Mouse (Mus musculus): Measurements from ENCODE around the gene Fgf13.

Gene Fgf13

DNA sequence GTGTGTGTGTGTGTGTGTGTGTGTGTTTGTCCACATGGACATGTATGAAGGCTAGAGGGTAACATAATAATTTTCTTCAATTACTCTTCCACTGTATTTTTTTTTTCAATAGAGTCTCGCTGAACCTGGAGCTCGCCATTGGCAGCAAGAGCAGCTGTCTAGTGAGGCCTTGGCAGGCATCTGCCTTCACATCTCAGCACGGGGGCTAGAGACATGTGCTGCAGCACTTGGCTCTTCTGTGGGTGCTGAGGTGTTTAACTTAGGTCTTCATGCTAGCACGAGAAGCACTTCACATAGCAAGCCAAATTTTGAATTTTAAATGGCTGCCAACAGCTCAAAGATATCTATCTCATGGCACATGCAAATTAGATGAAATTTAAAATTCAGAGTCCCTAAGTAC lies 380.9 kb downstream of the Fgf13 start:
- no peak for DNase-seq (ENCODE audit: low read depth)

DNA sequence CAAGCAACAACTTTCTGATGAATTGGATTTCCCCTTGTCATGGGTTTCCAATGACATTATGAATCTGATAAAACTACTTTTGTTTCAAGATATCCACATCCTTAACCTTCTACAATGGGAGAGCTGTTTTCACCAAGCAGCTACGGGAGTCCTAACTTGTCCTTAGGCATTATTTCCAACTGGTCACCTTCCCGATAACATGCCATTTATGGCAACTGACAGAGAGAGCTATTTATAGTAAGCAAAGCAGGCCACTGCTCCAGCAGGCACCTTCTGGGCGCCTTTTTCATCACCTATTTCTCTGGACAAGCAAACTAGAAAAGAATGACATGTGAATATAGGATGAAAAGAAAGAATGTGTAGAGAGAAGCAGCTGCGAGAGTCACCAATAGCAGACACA lies 385.5 kb downstream of the Fgf13 start:
- DNase-seq (ENCODE audit: low read depth) = no peak

DNA sequence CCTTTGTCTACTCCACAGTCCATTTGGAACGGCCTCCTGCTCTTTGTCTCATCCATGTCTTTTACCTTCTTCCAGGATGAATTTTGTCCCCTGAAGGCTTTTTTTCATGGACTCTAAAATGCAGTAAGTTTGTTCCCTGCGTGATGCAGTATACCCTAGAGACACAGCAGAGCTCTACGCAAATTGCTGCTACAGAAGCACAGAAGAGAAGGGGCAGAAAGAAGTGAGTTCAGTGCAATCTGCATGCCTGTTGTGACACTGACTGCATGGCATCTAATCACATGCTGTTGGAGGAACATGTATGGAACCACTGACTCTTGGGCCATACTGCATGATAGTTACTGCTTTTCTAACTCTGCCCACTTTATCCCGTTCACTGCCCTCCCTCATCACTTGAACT lies 388.2 kb downstream of the Fgf13 start:
- no peak for DNase-seq (ENCODE audit: low read depth)

DNA sequence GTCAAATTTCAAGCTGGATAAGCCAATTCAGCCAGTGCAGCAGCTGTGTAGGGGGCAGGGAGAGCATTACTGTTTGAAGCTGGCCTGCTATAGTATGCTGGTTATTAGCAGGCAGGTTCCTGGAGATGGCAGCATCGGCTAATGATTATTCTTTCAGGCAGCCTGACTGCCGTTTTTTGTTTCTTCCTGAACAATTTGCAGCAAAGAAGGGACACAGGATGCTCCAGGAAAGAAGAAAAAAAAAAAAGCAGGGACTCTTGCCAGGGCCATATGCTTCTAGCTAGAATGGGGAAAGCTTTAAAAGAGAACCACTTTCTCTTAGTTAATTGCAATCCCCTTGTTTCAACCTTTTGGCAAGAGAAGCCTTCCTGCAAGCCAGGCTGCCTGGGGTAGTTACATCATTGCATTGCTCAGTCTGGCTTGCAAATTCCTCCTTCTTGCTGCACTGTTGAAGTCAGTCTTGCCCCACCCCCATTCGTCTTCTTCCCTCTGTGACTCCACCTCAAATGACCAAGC lies 388.7 kb downstream of the Fgf13 start:
- DNase-seq (ENCODE audit: low read depth) = no peak

DNA sequence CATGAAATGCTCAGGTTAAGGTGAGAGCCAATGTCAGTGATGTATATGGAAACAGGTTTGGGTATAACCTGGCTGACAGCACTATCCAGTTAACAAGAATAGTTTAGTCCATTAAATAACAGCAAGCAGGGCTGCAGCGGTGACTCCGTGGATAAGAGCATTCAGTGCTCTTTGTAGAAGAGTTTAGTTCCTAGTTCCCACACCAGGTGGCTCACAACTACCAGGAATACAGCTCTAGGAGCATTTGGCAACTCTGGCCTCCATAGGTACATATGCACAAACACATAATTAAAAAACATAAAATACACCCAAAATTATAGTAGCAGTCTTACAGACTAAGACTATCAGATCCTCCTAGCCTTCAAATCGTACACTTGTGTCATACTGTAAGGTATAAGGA lies 390.2 kb downstream of the Fgf13 start:
- no peak for DNase-seq (ENCODE audit: low read depth)

DNA sequence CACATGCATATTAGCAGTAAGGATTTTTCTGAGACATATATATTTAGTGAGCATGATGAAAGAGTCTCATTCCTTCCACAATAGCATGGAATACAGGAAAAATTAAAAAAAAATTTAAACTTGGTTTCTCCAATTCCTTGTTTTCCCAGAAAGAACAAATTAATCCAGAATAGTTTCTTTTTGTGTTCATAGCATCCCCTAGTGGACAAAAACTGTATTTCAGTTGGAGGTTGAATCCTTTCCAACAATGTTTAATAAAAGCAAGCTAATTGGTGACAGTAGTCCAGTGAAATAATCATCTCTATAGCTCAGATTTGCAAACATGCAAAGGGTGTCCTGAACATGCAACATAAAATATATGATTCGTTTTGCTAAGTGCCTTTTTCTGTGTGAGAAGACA lies 395.7 kb downstream of the Fgf13 start:
- DNase-seq (ENCODE audit: low read depth) = no peak

DNA sequence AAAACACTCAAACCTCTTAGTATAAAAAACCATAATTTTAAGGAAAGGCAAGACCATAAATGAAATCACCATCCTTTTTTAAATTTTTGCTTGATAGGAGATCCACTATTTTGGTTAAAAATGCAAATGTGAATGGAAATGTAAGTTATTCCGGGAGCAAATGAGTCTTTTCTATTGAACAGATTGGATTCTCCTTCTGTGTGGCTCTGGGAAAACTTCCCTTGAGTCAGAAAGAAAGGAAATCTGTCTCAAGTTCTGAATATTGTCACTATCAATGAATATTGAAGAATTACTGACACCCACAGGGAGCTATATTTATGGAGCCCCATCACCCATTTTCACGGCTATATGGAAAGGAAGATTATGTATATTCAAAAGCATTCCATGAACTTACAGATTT lies 401.1 kb downstream of the Fgf13 start:
- DNase-seq (ENCODE audit: low read depth) = no peak

DNA sequence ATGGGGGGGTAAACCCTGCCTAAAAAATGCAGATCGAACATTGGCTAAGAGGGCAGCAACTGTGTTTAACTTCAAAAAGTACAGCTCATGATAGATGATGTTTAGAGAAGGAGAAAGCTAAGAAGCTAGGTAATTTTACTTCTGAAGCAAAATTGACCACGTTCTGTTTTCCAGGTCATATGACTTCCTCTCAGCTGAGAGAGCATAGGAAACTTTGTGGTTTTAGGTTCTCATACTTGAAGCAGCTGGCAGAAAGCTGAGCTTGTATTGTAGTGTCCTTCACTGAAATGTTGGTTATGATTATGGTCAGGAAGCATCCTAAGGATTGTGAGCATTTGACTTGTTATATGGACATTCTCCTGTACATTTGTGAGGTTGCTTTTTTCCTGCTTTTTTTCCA lies 425.9 kb downstream of the Fgf13 start:
- no peak for DNase-seq (ENCODE audit: low read depth)

DNA sequence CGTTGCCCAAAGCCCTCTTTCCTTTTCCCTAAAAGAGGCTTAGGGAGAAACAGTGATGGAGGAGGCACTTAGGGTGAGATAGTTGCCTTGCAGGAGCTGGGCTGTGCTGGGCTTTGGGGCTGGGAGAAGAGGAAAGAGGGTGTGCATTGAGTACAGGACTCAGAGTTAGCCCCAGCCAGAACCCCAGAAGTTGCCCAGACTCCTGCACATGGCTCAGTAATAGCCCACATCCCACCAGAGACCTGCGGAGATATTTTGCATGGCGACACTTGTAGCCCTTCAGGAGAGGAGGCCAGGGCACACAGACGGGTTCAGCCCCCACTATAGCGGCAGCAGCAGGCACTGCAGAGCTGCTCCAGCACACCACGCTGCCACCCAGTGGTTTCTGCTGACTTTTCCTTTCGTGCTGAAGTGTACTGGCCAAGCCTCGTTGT lies 432.9 kb downstream of the Fgf13 start:
- peak; percentile 18 for DNase-seq (ENCODE audit: low read depth)

DNA sequence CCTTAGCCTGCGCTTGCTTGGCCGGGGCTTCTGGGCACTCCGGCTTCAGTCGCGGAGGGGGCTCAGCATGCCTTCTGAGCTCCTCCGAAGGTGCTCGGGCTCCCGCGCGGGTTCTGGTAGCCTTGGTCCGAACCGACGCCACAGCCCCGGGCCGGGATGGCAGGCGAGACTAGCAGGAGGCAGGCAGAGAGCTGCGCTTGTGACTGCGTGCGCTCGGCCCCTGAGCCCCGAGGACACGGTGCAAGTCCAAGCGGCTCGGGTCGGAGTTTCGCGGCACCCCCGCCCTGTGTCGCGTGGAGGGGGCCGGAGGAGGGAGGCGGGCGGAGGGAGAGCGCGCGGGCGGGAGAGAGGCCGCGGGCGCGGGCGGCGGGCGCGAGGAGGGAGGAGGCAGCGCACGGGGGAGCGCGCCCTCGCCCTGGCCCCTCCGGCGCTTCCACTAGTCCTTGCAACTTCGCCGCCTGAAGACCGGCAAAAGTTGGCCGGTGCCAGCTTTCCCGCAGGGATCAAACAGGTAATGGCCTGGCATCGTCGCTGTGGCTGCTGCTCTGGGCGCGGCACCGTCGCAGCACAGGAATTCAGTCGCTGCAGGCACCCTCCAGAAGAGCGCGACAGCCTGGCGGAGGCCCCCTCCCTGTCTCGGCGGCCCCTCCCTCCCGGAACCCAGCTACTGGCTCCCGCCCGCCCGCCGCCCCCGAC lies 433.6 kb downstream of the Fgf13 start:
- DNase-seq (ENCODE audit: low read depth) = no peak

DNA sequence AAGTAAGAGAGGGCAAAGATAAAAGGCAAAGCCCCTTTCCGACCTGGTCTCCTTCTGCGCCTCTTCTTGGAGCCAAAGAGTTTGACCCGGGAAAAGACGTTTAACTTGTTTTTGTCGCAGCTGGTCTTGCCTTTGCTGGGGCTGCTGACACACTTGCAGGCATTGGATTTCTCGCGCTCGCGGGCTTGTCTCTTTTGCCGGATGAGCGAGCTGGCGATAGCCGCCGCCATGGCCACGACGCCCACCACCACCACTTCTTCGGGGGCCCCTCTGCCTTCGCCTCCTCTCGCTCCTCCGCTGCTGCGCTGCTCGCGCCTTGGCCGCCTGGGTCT lies 434.1 kb downstream of the Fgf13 start:
- no peak for DNase-seq (ENCODE audit: low read depth)

DNA sequence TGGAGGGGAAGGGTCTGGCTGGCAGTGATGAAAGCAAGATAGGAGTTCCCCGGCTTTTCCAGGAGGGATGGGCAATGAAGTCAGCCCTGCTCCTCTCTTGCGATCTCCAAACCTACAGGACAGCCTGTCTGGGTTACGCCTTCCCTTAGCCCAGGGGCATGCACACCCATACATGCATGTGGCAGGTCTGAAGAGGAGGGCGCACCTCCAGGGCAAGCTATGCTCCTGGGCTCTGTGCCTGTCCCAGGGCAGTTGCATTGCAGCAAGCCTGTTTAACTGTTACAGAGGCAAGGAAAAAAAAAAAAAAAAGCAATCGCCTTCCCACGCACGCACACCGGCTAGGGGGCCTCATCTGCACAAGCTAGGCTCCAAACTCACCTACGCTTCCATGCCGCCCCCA lies 434.5 kb downstream of the Fgf13 start:
- no peak for DNase-seq (ENCODE audit: low read depth)

DNA sequence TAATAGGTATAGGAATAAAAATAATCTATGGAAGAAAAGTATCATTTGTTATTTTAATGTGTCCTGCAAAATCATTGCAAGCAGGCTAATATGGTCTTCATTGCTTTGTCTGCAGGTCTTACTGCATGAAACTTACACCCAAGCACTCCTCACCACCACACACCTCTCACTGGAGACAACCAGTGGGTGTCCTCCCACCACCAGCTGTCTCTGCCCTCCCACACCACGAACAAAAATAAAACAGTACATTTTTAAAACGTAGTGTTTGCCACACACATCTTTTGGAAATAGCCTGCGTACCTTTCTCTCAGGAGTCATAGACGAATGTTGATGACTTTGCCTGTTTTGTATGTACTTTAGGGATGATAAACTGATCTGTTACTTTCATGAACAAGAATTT lies 441.2 kb downstream of the Fgf13 start:
- DNase-seq (ENCODE audit: low read depth) = no peak

DNA sequence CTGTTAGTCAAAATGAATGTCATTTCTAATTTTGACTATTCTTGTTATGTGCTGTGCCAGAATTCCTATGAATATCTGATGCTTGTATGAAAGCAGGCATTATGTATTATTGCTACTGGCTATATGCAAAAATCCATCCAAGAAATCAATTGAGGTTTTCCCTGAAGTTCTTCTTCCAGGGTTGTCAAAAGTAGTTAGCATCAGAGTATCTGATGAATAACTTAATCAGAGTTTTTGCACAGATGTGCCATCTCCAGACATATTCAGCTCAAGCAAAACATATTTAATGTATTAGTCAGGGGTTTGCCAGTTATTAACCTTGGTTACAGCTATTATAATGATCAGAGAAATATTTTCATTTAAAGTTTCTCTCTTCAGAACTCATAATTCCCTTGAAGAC lies 454.7 kb downstream of the Fgf13 start:
- DNase-seq (ENCODE audit: low read depth) = no peak

DNA sequence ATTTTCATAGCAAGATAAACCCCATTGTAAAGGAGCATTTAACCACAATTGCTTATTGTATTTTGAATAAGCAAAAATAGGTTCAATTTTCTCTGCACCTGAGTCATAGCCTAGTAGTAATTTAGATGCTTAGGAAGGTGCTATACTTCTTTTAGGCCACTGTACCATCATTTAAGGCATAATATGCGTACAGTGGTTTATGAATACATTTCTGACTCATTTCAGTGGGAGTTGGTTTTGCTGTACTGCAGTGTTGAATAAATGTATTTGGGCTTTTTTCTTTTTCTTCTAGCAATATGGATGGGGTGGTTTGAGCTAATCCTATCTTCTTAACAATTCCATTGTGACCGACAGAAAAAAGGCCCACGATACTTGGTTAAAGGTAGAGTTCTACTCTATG lies 481.9 kb downstream of the Fgf13 start:
- DNase-seq (ENCODE audit: low read depth) = no peak

DNA sequence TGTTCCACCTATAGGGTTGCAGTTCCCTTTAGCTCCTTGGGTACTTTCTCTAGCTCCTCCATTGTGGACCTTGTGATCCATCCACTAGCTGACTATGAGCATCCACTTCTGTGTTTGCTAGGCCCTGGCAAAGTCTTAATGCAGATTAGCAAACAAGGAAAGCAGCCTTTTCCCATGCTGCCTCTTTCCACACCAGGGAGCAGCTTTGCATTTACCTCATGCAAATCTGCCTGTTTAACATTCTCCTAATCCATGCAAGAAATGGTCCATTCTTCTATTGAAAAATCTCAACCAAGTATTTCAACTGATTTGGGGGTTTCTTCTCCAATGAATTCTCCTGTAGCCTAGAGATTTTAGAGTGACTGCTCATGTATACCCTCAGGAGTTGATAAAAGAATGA lies 487.4 kb downstream of the Fgf13 start:
- DNase-seq (ENCODE audit: low read depth) = no peak

DNA sequence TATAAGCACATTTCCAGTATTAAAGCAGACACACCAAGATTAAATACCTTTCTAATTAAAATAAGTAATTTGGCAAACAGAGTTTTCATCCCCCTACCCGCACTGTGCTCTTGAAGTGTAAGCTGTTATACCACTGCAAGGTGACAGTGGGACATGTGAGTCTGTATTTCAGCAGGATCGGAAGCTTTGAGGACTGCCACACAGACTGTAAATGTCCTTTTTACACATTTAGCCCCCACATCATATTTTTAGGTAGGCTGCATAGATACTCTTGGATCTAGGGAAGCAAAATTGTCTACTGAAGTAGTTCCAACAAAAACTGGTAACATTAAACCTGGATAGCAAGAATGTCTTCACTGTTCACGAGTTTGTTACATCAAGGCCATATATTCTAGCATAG lies 495.8 kb downstream of the Fgf13 start:
- DNase-seq (ENCODE audit: low read depth) = no peak

DNA sequence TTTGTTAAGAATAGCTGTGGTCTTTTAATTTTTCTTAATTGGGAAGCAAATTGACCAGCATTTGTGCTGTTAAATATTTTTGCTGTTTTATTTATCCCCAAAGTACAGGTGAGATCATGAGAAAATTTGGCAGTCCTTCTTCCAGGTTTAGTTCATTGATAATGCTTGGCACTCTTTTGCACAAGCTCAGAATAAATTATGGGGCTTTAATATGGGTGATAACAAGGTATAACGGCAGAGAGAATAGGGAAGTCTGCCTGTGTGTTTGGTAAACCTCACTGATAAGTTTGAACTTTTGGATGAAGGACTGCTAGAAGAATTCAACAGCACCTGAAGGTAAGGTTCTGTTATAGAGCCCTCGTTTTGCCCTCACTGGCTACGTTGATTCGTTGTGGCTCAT lies 504.7 kb downstream of the Fgf13 start:
- no peak for DNase-seq (ENCODE audit: low read depth)

DNA sequence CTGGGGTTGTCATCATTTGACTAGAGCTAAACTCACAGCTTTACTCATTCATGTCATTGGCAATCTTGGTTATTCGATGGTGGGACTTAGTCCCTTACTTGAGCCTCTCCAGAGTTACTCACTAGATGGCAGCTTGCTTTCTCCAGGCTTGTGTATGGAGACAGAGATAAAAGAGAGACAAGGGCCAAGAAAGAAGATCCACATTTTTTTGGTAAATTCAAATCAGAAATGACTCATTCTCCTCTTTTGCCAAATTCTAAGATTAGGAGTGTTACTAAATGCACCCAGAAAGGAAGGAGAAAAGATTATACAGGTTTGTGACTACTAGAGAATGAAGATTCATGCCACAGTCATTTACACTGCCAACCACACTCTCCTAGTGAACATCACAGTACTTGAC lies 532.9 kb downstream of the Fgf13 start:
- DNase-seq (ENCODE audit: low read depth) = no peak

Data from c-Kit-positive CD71-negative TER-119-negative erythroid progenitor cells, embryonic 14.5 days (primary cell).